Mouse (Mus musculus) hindbrain, embryonic 13.5 days (tissue): Measurements from ENCODE around the gene Hmx1. TPM values are rescaled to one million over a fixed set of nuclear protein-coding genes. Genes with fewer than 3 reads are reported as not detected.
A peak's percentile ranks its signal among the peaks of the same experiment; 100 is the strongest.

Experiments
- ATAC-seq: fragments of 200-750 bp; cut with Nextera tagmentation; 2 replicates; pipeline ENCODE4 v1.8.0; 2017; ENCODE audit warnings: moderate TSS enrichment; ENCODE audit not compliant: low FRiP score
- H3K27ac ChIP-seq: fragments of 300-500 bp; sonication (generic); 2 replicates; pipeline ENCODE4 v1.5.1; 2015; ENCODE audit warnings: inconsistent platforms, mild to moderate bottlenecking, moderate library complexity
- H3K27me3 ChIP-seq: fragments of 300-500 bp; sonication (generic); 2 replicates; pipeline ENCODE4 v1.6.1; 2015; ENCODE audit warnings: mild to moderate bottlenecking, inconsistent platforms
- H3K36me3 ChIP-seq: fragments of 300-500 bp; sonication (generic); 2 replicates; pipeline ENCODE4 v1.6.1; 2015; ENCODE audit warnings: mild to moderate bottlenecking, inconsistent platforms
- H3K4me1 ChIP-seq: fragments of 300-500 bp; sonication (generic); replicated peaks from 2 replicates; pipeline ENCODE4 v1.6.1; 2015; ENCODE audit warnings: inconsistent platforms
- H3K4me2 ChIP-seq: fragments of 300-500 bp; sonication (generic); 2 replicates; pipeline ENCODE4 v1.6.1; 2015; ENCODE audit warnings: inconsistent platforms, mild to moderate bottlenecking, moderate library complexity
- H3K4me3 ChIP-seq: fragments of 300-500 bp; sonication (generic); 2 replicates; pipeline ENCODE4 v1.5.1; 2015; ENCODE audit warnings: mild to moderate bottlenecking, inconsistent platforms
- H3K9ac ChIP-seq: fragments of 300-500 bp; sonication (generic); 2 replicates; pipeline ENCODE4 v1.6.1; 2015; ENCODE audit warnings: mild to moderate bottlenecking, inconsistent platforms
- H3K9me3 ChIP-seq: fragments of 300-500 bp; sonication (generic); 2 replicates; pipeline ENCODE4 v1.6.1; 2016; ENCODE audit warnings: inconsistent platforms
- WGBS: fragments of 180-500 bp; shearing (Covaris S2); methylation state at CpG from one replicate; pipeline ENCODE4 v1.1.7; 2015; 5-methylcytosine and 5-hydroxymethylcytosine counted together
- polyA plus RNA-seq: library from polyadenylated mRNA; unstranded; fragments of >200 nt; fragmentation: Nextera tagmentation; extraction: Ambion mirVana; gene quantifications from 2 replicates; pipeline ENCODE4 v1.2.1, GENCODE M21; 2015

The Hmx1 gene
- polyA plus RNA-seq, 1 experiment from 2014 or later: 1.5 TPM

GRCm38 (mm10) chr5:35441411-35441810 lies 52.5 kb downstream of the Hmx1 start:
- H3K27ac ChIP-seq: no peak overlapping the region
- H3K27me3 ChIP-seq: 0 out of 2 replicates have a peak, but pooled peaks cover 12% of the 10 kb centered on the region
- H3K4me3 ChIP-seq: no peak overlapping the region
- no peaks in the 10 kb centered on the region for H3K36me3 ChIP-seq
- no peak overlapping the region for H3K4me2 ChIP-seq
- 80% methylated on average over 9 of the region's 9 CpGs for WGBS
- peaks cover 8% of the 10 kb centered on the region for H3K4me1 ChIP-seq
- ATAC-seq: no peak
- no peak overlapping the region for H3K9ac ChIP-seq
- H3K9me3 ChIP-seq: no peaks in the 10 kb centered on the region

- no peak overlapping the region for H3K27ac ChIP-seq
- H3K4me2 ChIP-seq: no peak overlapping the region
- H3K36me3 ChIP-seq: no peaks in the 10 kb centered on the region
- no peak overlapping the region for H3K9ac ChIP-seq
- H3K4me3 ChIP-seq: no peak overlapping the region
- WGBS: 57% methylated on average over 5 of the region's 12 CpGs
- peaks cover 12% of the 10 kb centered on the region; the same call in 1 of the 2 replicates for H3K27me3 ChIP-seq
- H3K9me3 ChIP-seq: no peaks in the 10 kb centered on the region
- no peak for ATAC-seq
- peaks cover 32% of the 10 kb centered on the region for H3K4me1 ChIP-seq
Measured at GRCm38 (mm10) chr5:35444731-35445130, 55.8 kb downstream of the Hmx1 start.

GRCm38 (mm10) chr5:35447656-35448443 lies 58.9 kb downstream of the Hmx1 start:
- peak overlapping the region; percentile 32 for H3K4me3 ChIP-seq
- peak; percentile 87 for ATAC-seq
- no peaks in the 10 kb centered on the region for H3K9me3 ChIP-seq
- H3K4me2 ChIP-seq: peak overlapping the region; percentile 58
- H3K9ac ChIP-seq: peak overlapping the region; percentile 66
- H3K27me3 ChIP-seq: peaks cover 10% of the 10 kb centered on the region
- H3K27ac ChIP-seq: peak overlapping the region; percentile 78
- peaks cover 39% of the 10 kb centered on the region for H3K4me1 ChIP-seq
- H3K36me3 ChIP-seq: no peaks in the 10 kb centered on the region
- 15% methylated on average over 27 of the region's 27 CpGs for WGBS

Other genes starting within 250 kb of the Hmx1 start
- 0.21 and 0.36 TPM in 2 replicates for gene Adra2c, start 110.8 kb upstream of the Hmx1 start, polyA plus RNA-seq
- gene Cpz, start 136.6 kb downstream of the Hmx1 start, polyA plus RNA-seq: 1.1 and 2.3 TPM in 2 replicates
- gene Trmt44, start 186.0 kb downstream of the Hmx1 start, polyA plus RNA-seq: 7.5 and 8.2 TPM in 2 replicates
- 16.0 and 16.3 TPM in 2 replicates for gene Acox3, start 193.9 kb downstream of the Hmx1 start, polyA plus RNA-seq